Mouse (Mus musculus) kidney, adult 2 months (tissue): ENCODE results near the gene Cant1.

Experiments used
- CTCF ChIP-seq: fragments of 200-500 bp; conservative IDR thresholded peaks from 2 replicates; pipeline ENCODE4 v1.5.1; 2011; ENCODE audit warnings: low read depth, mild to moderate bottlenecking, control low read depth, low read length, moderate library complexity, mixed read lengths; ENCODE audit not compliant: insufficient read depth, insufficient read length
- POLR2A ChIP-seq: fragments of 200-500 bp; IDR thresholded peaks from one replicate; pipeline ENCODE4 v1.6.1; 2011; ENCODE audit warnings: low read depth, low read length, control low read depth

DNA sequence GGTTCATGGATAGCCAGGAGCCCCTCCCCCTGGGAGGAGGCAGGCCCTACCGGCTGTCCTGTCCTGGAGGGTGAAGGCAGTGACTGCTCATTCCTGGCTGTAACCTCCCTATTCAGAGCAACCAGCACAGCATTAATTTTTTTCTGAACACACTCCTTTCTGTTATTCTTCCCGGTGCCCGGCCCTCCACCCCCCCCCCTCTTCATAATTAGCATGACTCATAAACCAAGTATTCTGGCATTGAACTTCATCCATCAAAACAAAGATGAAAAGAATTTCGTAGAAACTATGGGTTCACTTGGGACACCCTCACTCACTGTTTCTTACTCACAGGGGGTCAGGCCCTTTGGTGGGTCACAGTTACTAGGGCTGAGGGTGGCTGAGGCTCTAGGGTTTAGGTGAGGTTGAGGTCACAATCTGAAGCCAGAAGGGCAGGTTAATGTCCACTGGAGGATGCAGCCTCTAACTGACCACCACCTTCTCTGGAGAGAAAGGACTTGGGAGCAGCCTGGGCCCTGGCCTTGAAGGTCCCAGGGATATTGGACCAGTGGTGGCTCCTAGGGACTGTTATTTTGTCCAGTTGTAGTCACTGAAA is 11.5 kb upstream of the Cant1 start:
- TF ChIP-seq CTCF (no peak), POLR2A (no peak)
